Mouse (Mus musculus) C2C12 (cell line): ENCODE measurements around the gene Dlgap1.

Source experiments
- CEBPB ChIP-seq: IDR thresholded peaks from one replicate; pipeline ENCODE4 v1.6.1; 2011; ENCODE audit warnings: low read depth, mild to moderate bottlenecking, control low read depth, moderate library complexity
- CTCF ChIP-seq: IDR thresholded peaks from one replicate; pipeline ENCODE4 v1.5.1; 2011; ENCODE audit not compliant: control insufficient read depth, insufficient read depth, insufficient read length
- FOSL1 ChIP-seq: IDR thresholded peaks from one replicate; pipeline ENCODE4 v1.8.0; 2011; ENCODE audit warnings: mild to moderate bottlenecking, low read length; ENCODE audit not compliant: poor library complexity, insufficient read depth, severe bottlenecking

GRCm38 (mm10) chr17:70473871-70474270 lies 505.0 kb downstream of the Dlgap1 start:
- TF ChIP-seq CTCF (no peak), FOSL1 (no peak), CEBPB (no peak)
